Mouse (Mus musculus): ENCODE results near the gene Cdc7.

- TF ChIP-seq E2F4 (IDR thresholded peaks at IDR 0.05; ENCODE audit: insufficient replicate concordance, low read depth, low read length) (no peak), ZMIZ1 (IDR thresholded peaks at IDR 0.05; ENCODE audit: low read depth, low read length) (no peak), POLR2A (IDR thresholded peaks at IDR 0.05; ENCODE audit: low read depth, low read length) (no peak), CTCF (conservative IDR thresholded peaks at IDR 0.05 in 1 of 2, IDR thresholded peaks at IDR 0.05 in 1 of 2; ENCODE audit: low read depth in 2 of 2, low read length in 2 of 2) (no peak), MYC (IDR thresholded peaks at IDR 0.05; ENCODE audit: low read depth, low read length) (no peak), MEF2A (IDR thresholded peaks at IDR 0.05; ENCODE audit: borderline replicate concordance, low read depth, low read length) (no peak), TBP (conservative IDR thresholded peaks at IDR 0.05; ENCODE audit: low read depth, low read length) (no peak), MXI1 (IDR thresholded peaks at IDR 0.05; ENCODE audit: low read depth, low read length) (no peak), TCF12 (IDR thresholded peaks at IDR 0.05; ENCODE audit: low read depth, low read length) (no peak), GABPA (IDR thresholded peaks at IDR 0.05; ENCODE audit: insufficient replicate concordance, low read depth, low read length) (no peak), NRF1 (IDR thresholded peaks at IDR 0.05; ENCODE audit: low read depth, low read length) (no peak)
These were observed 30.6 kb downstream of the Cdc7 start for GRCm38 (mm10) chr5:106994716-106995115.
